Mouse (Mus musculus): ENCODE measurements around the gene Snx21. TPM values are rescaled to one million over a fixed set of nuclear protein-coding genes. Genes with fewer than 3 reads are reported as not detected.

Gene Snx21
- polyA plus RNA-seq (2016; fragmentation: Nextera tagmentation; extraction: Ambion mirVana), result 10.8 and 13.7 TPM in 2 replicates

- Histone ChIP-seq H3K4me1 (replicated peaks) (peaks cover 35% of the 10 kb centered on the region), H3K36me3 (peaks cover 21% of the 10 kb centered on the region), H3K27ac (peak within 1 kb of the TSS; percentile 89), H3K9me3 (no peaks in the 10 kb centered on the region), H3K27me3 (ENCODE audit: insufficient read depth, poor library complexity, severe bottlenecking) (peaks cover 7% of the 10 kb centered on the region; the same call in 1 of the 2 replicates), H3K4me3 (peak within 1 kb of the TSS; percentile 79)
- peak; percentile 87 for DNase-seq (ENCODE audit: low spot score)
- WGBS, result under 1% methylated on average over 87 of the region's 89 CpGs
Measured at GRCm38 (mm10) chr2:164785481-164786387, at the start of gene Snx21. Gene Snx21, plus strand, starts transcription at chr2:164785823.

- no peaks in the 10 kb centered on the region for H3K36me3 ChIP-seq
- H3K27ac ChIP-seq, result no peak overlapping the region
- no peaks in the 10 kb centered on the region for H3K4me1 ChIP-seq (replicated peaks)
- no peaks in the 10 kb centered on the region for H3K27me3 ChIP-seq (ENCODE audit: insufficient read depth, poor library complexity, severe bottlenecking)
- 78% methylated on average over 3 of the region's 3 CpGs for WGBS
- no peaks in the 10 kb centered on the region for H3K9me3 ChIP-seq
- no peak for DNase-seq (ENCODE audit: low spot score)
- H3K4me3 ChIP-seq, result no peak overlapping the region
Measured at GRCm38 (mm10) chr2:164737377-164738090, 48.1 kb upstream of the Snx21 start.

GRCm38 (mm10) chr2:164739876-164740275 is 45.7 kb upstream of the Snx21 start:
- H3K9me3 ChIP-seq, result no peaks in the 10 kb centered on the region
- H3K4me1 ChIP-seq (replicated peaks), result peaks cover 1% of the 10 kb centered on the region
- H3K36me3 ChIP-seq, result no peaks in the 10 kb centered on the region
- no peak overlapping the region for H3K4me3 ChIP-seq
- 66% methylated on average over 7 of the region's 7 CpGs for WGBS
- H3K27ac ChIP-seq, result no peak overlapping the region
- H3K27me3 ChIP-seq (ENCODE audit: insufficient read depth, poor library complexity, severe bottlenecking), result no peaks in the 10 kb centered on the region
- no peak for DNase-seq (ENCODE audit: low spot score)

GRCm38 (mm10) chr2:164744987-164745386 is 40.6 kb upstream of the Snx21 start:
- peak overlapping the region; percentile 95; the same call in 1 of the 2 replicates for H3K27ac ChIP-seq
- H3K36me3 ChIP-seq, result peaks cover 27% of the 10 kb centered on the region
- H3K4me3 ChIP-seq, result peak overlapping the region; percentile 88
- H3K27me3 ChIP-seq (ENCODE audit: insufficient read depth, poor library complexity, severe bottlenecking), result no peaks in the 10 kb centered on the region
- no peak for DNase-seq (ENCODE audit: low spot score)
- WGBS, result 75% methylated on average over 13 of the region's 13 CpGs
- H3K4me1 ChIP-seq (replicated peaks), result peaks cover 20% of the 10 kb centered on the region
- no peaks in the 10 kb centered on the region for H3K9me3 ChIP-seq

- Histone ChIP-seq H3K9me3 (no peaks in the 10 kb centered on the region), H3K27me3 (ENCODE audit: insufficient read depth, poor library complexity, severe bottlenecking) (no peaks in the 10 kb centered on the region), H3K4me3 (peak within 1 kb of the TSS; percentile 88), H3K4me1 (replicated peaks) (peaks cover 20% of the 10 kb centered on the region), H3K36me3 (peaks cover 37% of the 10 kb centered on the region), H3K27ac (peak within 1 kb of the TSS; percentile 95)
- peak; percentile 94 for DNase-seq (ENCODE audit: low spot score)
- whole genome bisulfite sequencing, result under 1% methylated on average over 70 of the region's 70 CpGs
Measured at GRCm38 (mm10) chr2:164745843-164746479, 39.7 kb upstream of the Snx21 start, which contains the start of the genes Wfdc3 and Dnttip1. Gene Wfdc3, minus strand, starts transcription at chr2:164745931. Gene Dnttip1, plus strand, starts transcription at chr2:164745983.

- WGBS, result 60% methylated on average over 8 of the region's 8 CpGs
- peaks cover 44% of the 10 kb centered on the region for H3K36me3 ChIP-seq
- H3K4me3 ChIP-seq, result peak overlapping the region; percentile 88
- H3K9me3 ChIP-seq, result no peaks in the 10 kb centered on the region
- H3K27me3 ChIP-seq (ENCODE audit: insufficient read depth, poor library complexity, severe bottlenecking), result no peaks in the 10 kb centered on the region
- peaks cover 20% of the 10 kb centered on the region for H3K4me1 ChIP-seq (replicated peaks)
- peak overlapping the region; percentile 95 for H3K27ac ChIP-seq
- DNase-seq (ENCODE audit: low spot score), result no peak
Measured at GRCm38 (mm10) chr2:164746693-164747092, 38.9 kb upstream of the Snx21 start.

GRCm38 (mm10) chr2:164748191-164748590 is 37.4 kb upstream of the Snx21 start:
- Histone ChIP-seq H3K27ac (no peak overlapping the region), H3K4me1 (replicated peaks) (peaks cover 20% of the 10 kb centered on the region), H3K36me3 (peaks cover 59% of the 10 kb centered on the region), H3K27me3 (ENCODE audit: insufficient read depth, poor library complexity, severe bottlenecking) (no peaks in the 10 kb centered on the region), H3K9me3 (no peaks in the 10 kb centered on the region), H3K4me3 (no peak overlapping the region)
- DNase-seq (ENCODE audit: low spot score), result no peak
- WGBS, result 86% methylated on average over 4 of the region's 4 CpGs

GRCm38 (mm10) chr2:164748991-164749390 is 36.6 kb upstream of the Snx21 start:
- peaks cover 67% of the 10 kb centered on the region for H3K36me3 ChIP-seq
- no peak for DNase-seq (ENCODE audit: low spot score)
- no peaks in the 10 kb centered on the region for H3K9me3 ChIP-seq
- no peaks in the 10 kb centered on the region for H3K27me3 ChIP-seq (ENCODE audit: insufficient read depth, poor library complexity, severe bottlenecking)
- WGBS, result 88% methylated on average over 6 of the region's 6 CpGs
- H3K27ac ChIP-seq, result no peak overlapping the region
- H3K4me1 ChIP-seq (replicated peaks), result peaks cover 20% of the 10 kb centered on the region
- no peak overlapping the region for H3K4me3 ChIP-seq

GRCm38 (mm10) chr2:164752454-164752853 is 33.2 kb upstream of the Snx21 start:
- no peak overlapping the region for H3K4me3 ChIP-seq
- H3K27ac ChIP-seq, result no peak overlapping the region
- DNase-seq (ENCODE audit: low spot score), result no peak
- no peaks in the 10 kb centered on the region for H3K9me3 ChIP-seq
- no peaks in the 10 kb centered on the region for H3K27me3 ChIP-seq (ENCODE audit: insufficient read depth, poor library complexity, severe bottlenecking)
- WGBS, result 92% methylated on average over 2 of the region's 2 CpGs
- H3K36me3 ChIP-seq, result peaks cover 99% of the 10 kb centered on the region
- H3K4me1 ChIP-seq (replicated peaks), result 0 out of 2 replicates have a peak, but pooled peaks cover 1% of the 10 kb centered on the region

GRCm38 (mm10) chr2:164754105-164754504 is 31.5 kb upstream of the Snx21 start:
- WGBS, result 89% methylated on average over 11 of the region's 11 CpGs
- peaks cover 99% of the 10 kb centered on the region for H3K36me3 ChIP-seq
- H3K4me1 ChIP-seq (replicated peaks), result no peaks in the 10 kb centered on the region

GRCm38 (mm10) chr2:164754800-164755199 is 30.8 kb upstream of the Snx21 start:
- Histone ChIP-seq H3K4me1 (replicated peaks) (no peaks in the 10 kb centered on the region), H3K27ac (no peak overlapping the region), H3K36me3 (peaks cover 100% of the 10 kb centered on the region), H3K4me3 (no peak overlapping the region), H3K9me3 (no peaks in the 10 kb centered on the region), H3K27me3 (ENCODE audit: insufficient read depth, poor library complexity, severe bottlenecking) (no peaks in the 10 kb centered on the region)
- whole genome bisulfite sequencing, result 87% methylated on average over 2 of the region's 2 CpGs
- DNase-seq (ENCODE audit: low spot score), result no peak

More at GRCm38 (mm10) chr2:164754105-164754504, 31.5 kb upstream of the Snx21 start:
- DNase-seq (ENCODE audit: low spot score), result no peak
- H3K4me3 ChIP-seq, result no peak overlapping the region
- no peak overlapping the region for H3K27ac ChIP-seq
- H3K27me3 ChIP-seq (ENCODE audit: insufficient read depth, poor library complexity, severe bottlenecking), result no peaks in the 10 kb centered on the region
- no peaks in the 10 kb centered on the region for H3K9me3 ChIP-seq

- WGBS, result 92% methylated on average over 11 of the region's 11 CpGs
- no peak overlapping the region for H3K4me3 ChIP-seq
- H3K9me3 ChIP-seq, result no peaks in the 10 kb centered on the region
- H3K27me3 ChIP-seq (ENCODE audit: insufficient read depth, poor library complexity, severe bottlenecking), result no peaks in the 10 kb centered on the region
- no peak for DNase-seq (ENCODE audit: low spot score)
- H3K27ac ChIP-seq, result no peak overlapping the region
- no peaks in the 10 kb centered on the region for H3K4me1 ChIP-seq (replicated peaks)
- H3K36me3 ChIP-seq, result peaks cover 100% of the 10 kb centered on the region
Measured at GRCm38 (mm10) chr2:164757841-164758240, 27.8 kb upstream of the Snx21 start.

Data from hindbrain, embryonic 10.5 days (tissue).